Mouse (Mus musculus): ENCODE data around the gene A430033K04Rik. TPM values are rescaled to one million over a fixed set of nuclear protein-coding genes. Genes with fewer than 3 reads are reported as not detected.

Gene A430033K04Rik
- polyA plus RNA-seq, 1 experiment from 2014 or later = 2.7 TPM

GRCm38 (mm10) chr5:138657407-138657806, 34.7 kb downstream of the A430033K04Rik start:
- no peaks in the 10 kb centered on the region for H3K27me3 ChIP-seq (ENCODE audit: insufficient read depth, low read length)
- H3K4me2 ChIP-seq (ENCODE audit: low read depth, low read length) = no peak overlapping the region
- H3K27ac ChIP-seq (ENCODE audit: low read depth) = no peak overlapping the region
- no peak for ATAC-seq
- no peak overlapping the region for H3K4me3 ChIP-seq (ENCODE audit: low read depth, low read length)
- H3K36me3 ChIP-seq (replicated peaks; ENCODE audit: insufficient read depth, low read length) = no peaks in the 10 kb centered on the region
- H3K4me1 ChIP-seq (ENCODE audit: insufficient read depth) = no peaks in the 10 kb centered on the region
- TF ChIP-seq EP300 (IDR thresholded peaks at IDR 0.05; ENCODE audit: low read depth) = no peak
- TF ChIP-seq CTCF (IDR thresholded peaks at IDR 0.05; ENCODE audit: low read depth) = no peak
- no peak overlapping the region for H3K9ac ChIP-seq (replicated peaks)
- DNase-seq = no peak
- no peaks in the 10 kb centered on the region for H3K9me3 ChIP-seq (ENCODE audit: low read length)
- WGBS (ENCODE audit: insufficient replicate concordance) = 85% methylated on average over 3 of the region's 3 CpGs

DNA sequence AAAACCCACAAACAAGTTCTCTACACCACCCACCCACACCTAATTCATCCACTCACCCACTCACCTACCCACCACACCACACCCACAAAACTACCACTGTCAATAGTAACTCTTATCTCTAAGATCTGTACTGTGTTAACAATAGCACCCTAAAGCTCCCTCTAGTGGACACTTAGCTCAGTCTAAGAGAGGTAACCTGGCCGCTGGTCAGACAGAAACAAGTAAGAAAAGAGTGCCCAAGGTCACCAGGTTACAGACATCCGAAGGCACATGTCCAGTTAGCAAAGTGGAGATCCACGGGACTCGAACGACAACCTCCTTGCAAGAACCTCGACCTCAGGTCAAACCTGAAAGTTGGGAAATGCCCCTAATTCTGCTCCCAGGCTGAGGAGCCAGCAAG, 35.2 kb downstream of the A430033K04Rik start:
- no peak overlapping the region for H3K9ac ChIP-seq (replicated peaks)
- H3K27me3 ChIP-seq (ENCODE audit: insufficient read depth, low read length) = no peaks in the 10 kb centered on the region
- H3K27ac ChIP-seq (ENCODE audit: low read depth) = no peak overlapping the region
- ATAC-seq (peak; percentile 54), DNase-seq (peak; percentile 18)
- TF ChIP-seq EP300 (IDR thresholded peaks at IDR 0.05; ENCODE audit: low read depth) (no peak), CTCF (IDR thresholded peaks at IDR 0.05; ENCODE audit: low read depth) (peak; percentile 74)
- H3K36me3 ChIP-seq (replicated peaks; ENCODE audit: insufficient read depth, low read length) = no peaks in the 10 kb centered on the region
- H3K4me2 ChIP-seq (ENCODE audit: low read depth, low read length) = no peak overlapping the region
- no peaks in the 10 kb centered on the region for H3K4me1 ChIP-seq (ENCODE audit: insufficient read depth)
- no peak overlapping the region for H3K4me3 ChIP-seq (ENCODE audit: low read depth, low read length)
- WGBS (ENCODE audit: insufficient replicate concordance) = 28% methylated on average over 6 of the region's 6 CpGs
- H3K9me3 ChIP-seq (ENCODE audit: low read length) = no peaks in the 10 kb centered on the region

- no peaks in the 10 kb centered on the region for H3K27me3 ChIP-seq (ENCODE audit: insufficient read depth, low read length)
- DNase-seq (peak; percentile 77), ATAC-seq (peak; percentile 49; the same call in 1 of the 2 replicates)
- TF ChIP-seq EP300 (IDR thresholded peaks at IDR 0.05; ENCODE audit: low read depth) (no peak), CTCF (IDR thresholded peaks at IDR 0.05; ENCODE audit: low read depth) (peak; percentile 94)
- no peak overlapping the region for H3K27ac ChIP-seq (ENCODE audit: low read depth)
- H3K36me3 ChIP-seq (replicated peaks; ENCODE audit: insufficient read depth, low read length) = no peaks in the 10 kb centered on the region
- WGBS (ENCODE audit: insufficient replicate concordance) = 15% methylated on average over 5 of the region's 5 CpGs
- no peaks in the 10 kb centered on the region for H3K4me1 ChIP-seq (ENCODE audit: insufficient read depth)
- H3K9me3 ChIP-seq (ENCODE audit: low read length) = no peaks in the 10 kb centered on the region
- no peak overlapping the region for H3K9ac ChIP-seq (replicated peaks)
- H3K4me2 ChIP-seq (ENCODE audit: low read depth, low read length) = no peak overlapping the region
- H3K4me3 ChIP-seq (ENCODE audit: low read depth, low read length) = no peak overlapping the region
These were observed 36.3 kb downstream of the A430033K04Rik start for GRCm38 (mm10) chr5:138658922-138659321.

- no peaks in the 10 kb centered on the region for H3K4me1 ChIP-seq (ENCODE audit: insufficient read depth)
- no peak overlapping the region for H3K4me3 ChIP-seq (ENCODE audit: low read depth, low read length)
- no peak for TF ChIP-seq EP300 (IDR thresholded peaks at IDR 0.05; ENCODE audit: low read depth)
- no peak for TF ChIP-seq CTCF (IDR thresholded peaks at IDR 0.05; ENCODE audit: low read depth)
- no peak overlapping the region for H3K9ac ChIP-seq (replicated peaks)
- DNase-seq = peak; percentile 17
- H3K9me3 ChIP-seq (ENCODE audit: low read length) = no peaks in the 10 kb centered on the region
- 30% methylated on average over 8 of the region's 8 CpGs for WGBS (ENCODE audit: insufficient replicate concordance)
- peak overlapping the region; percentile 53 for H3K27ac ChIP-seq (ENCODE audit: low read depth)
- 0 out of 2 replicates have a peak overlapping the region, but pooled peaks have one; percentile 7 for H3K4me2 ChIP-seq (ENCODE audit: low read depth, low read length)
- peak; percentile 43 for ATAC-seq
- H3K27me3 ChIP-seq (ENCODE audit: insufficient read depth, low read length) = no peaks in the 10 kb centered on the region
- no peaks in the 10 kb centered on the region for H3K36me3 ChIP-seq (replicated peaks; ENCODE audit: insufficient read depth, low read length)
These were observed 60.5 kb downstream of the A430033K04Rik start for GRCm38 (mm10) chr5:138683023-138683766.

GRCm38 (mm10) chr5:138683821-138684220, 61.2 kb downstream of the A430033K04Rik start:
- no peak overlapping the region for H3K4me3 ChIP-seq (ENCODE audit: low read depth, low read length)
- no peaks in the 10 kb centered on the region for H3K4me1 ChIP-seq (ENCODE audit: insufficient read depth)
- TF ChIP-seq CTCF (IDR thresholded peaks at IDR 0.05; ENCODE audit: low read depth) (no peak), EP300 (IDR thresholded peaks at IDR 0.05; ENCODE audit: low read depth) (no peak)
- WGBS (ENCODE audit: insufficient replicate concordance) = 87% methylated on average over 7 of the region's 7 CpGs
- peak overlapping the region; percentile 53; the same call in 1 of the 2 replicates for H3K27ac ChIP-seq (ENCODE audit: low read depth)
- no peak overlapping the region for H3K4me2 ChIP-seq (ENCODE audit: low read depth, low read length)
- ATAC-seq (no peak), DNase-seq (no peak)
- H3K36me3 ChIP-seq (replicated peaks; ENCODE audit: insufficient read depth, low read length) = no peaks in the 10 kb centered on the region
- H3K9ac ChIP-seq (replicated peaks) = no peak overlapping the region
- no peaks in the 10 kb centered on the region for H3K9me3 ChIP-seq (ENCODE audit: low read length)
- H3K27me3 ChIP-seq (ENCODE audit: insufficient read depth, low read length) = no peaks in the 10 kb centered on the region

DNA sequence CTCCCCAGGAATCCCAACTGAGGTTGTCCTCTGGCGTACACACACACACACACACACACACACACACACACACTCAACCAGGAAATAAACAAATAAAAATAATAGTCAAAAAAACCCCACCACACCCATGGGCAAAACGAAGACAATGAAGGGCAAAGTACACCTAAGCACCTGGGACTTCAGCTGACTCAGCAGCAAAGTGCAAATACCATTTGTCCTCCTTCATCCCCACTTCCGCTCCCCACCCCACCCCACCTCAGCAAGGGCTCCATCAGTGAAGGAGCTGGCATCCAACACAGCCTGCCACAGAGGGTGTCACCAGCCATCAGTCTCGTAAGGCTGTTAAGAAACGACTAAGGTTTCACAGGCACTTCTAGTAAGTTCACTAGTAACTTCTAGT, 64.8 kb downstream of the A430033K04Rik start:
- no peaks in the 10 kb centered on the region for H3K9me3 ChIP-seq (ENCODE audit: low read length)
- no peak overlapping the region for H3K9ac ChIP-seq (replicated peaks)
- H3K4me3 ChIP-seq (ENCODE audit: low read depth, low read length) = no peak overlapping the region
- H3K36me3 ChIP-seq (replicated peaks; ENCODE audit: insufficient read depth, low read length) = no peaks in the 10 kb centered on the region
- no peaks in the 10 kb centered on the region for H3K4me1 ChIP-seq (ENCODE audit: insufficient read depth)
- H3K4me2 ChIP-seq (ENCODE audit: low read depth, low read length) = no peak overlapping the region
- WGBS (ENCODE audit: insufficient replicate concordance) = 69% methylated on average over 5 of the region's 5 CpGs
- H3K27me3 ChIP-seq (ENCODE audit: insufficient read depth, low read length) = no peaks in the 10 kb centered on the region
- DNase-seq (no peak), ATAC-seq (no peak)
- no peak overlapping the region for H3K27ac ChIP-seq (ENCODE audit: low read depth)
- TF ChIP-seq CTCF (IDR thresholded peaks at IDR 0.05; ENCODE audit: low read depth) = no peak
- TF ChIP-seq EP300 (IDR thresholded peaks at IDR 0.05; ENCODE audit: low read depth) = no peak
